Mouse (Mus musculus): Measurements from ENCODE around the gene Cga.
"Not testable (repeated sequence)": the region's sequence is repeated elsewhere in the genome, so short reads cannot be mapped to it uniquely, and the experiment has no call there.

Cga gene

DNA sequence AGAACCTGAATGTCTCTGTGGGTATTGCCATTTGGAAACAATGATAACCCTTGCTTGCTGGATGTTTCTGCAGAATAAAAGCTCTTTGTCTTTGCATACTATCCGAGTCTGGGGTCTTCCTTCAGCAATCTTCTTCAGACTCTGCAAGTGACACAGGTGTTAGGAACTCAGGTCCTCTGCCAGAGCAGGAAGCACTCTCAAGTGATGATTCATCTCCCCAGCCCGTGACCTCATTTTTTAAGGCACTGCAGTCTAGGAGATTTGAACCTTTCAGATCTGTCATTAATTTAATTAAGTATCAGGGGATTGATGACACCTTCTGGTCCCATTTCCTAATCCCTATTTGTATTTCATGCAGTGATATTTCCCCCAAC, 3.8 kb upstream of the Cga start:
- no peak for DNase-seq (ENCODE audit: low spot score)

DNA sequence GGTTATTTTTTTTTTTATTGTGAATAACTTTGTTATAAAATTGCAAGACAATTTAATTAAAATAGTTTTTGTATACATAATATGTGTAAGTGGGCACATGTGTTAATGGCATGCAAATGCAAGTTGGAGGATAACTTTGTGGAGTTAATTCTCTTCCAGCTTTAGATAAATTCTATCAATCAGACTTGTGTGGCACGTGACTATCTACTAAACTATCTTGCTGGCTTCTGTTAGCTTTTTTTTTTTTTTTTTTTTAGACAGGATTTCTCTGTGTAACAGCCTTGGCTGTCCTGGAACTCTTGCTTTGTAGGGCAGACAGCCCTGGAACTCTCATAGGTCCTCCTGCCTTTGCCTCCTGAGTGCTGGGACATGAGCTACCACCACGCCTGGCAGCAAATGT, 4.9 kb downstream of the Cga start:
- no peak for DNase-seq (ENCODE audit: low spot score)

DNA sequence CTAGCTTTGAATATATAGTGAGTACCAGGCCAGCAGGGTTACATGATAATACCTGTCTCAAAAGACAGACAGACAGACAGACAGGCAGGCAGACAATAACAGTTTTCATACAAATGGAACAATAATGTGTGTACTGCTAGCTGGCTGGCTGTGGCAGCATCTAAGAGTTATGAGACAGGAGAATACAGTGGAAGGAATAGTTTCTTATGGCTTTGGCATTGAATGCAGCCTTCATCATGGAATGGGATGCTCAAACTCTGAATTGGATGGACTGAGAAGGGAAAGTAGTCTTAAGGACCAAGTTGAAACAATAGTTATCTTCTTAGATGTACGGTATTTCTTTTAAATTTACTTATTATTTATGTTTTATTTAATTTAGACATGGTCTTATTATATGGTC, 5.7 kb downstream of the Cga start:
- no peak for DNase-seq (ENCODE audit: low spot score)

DNA sequence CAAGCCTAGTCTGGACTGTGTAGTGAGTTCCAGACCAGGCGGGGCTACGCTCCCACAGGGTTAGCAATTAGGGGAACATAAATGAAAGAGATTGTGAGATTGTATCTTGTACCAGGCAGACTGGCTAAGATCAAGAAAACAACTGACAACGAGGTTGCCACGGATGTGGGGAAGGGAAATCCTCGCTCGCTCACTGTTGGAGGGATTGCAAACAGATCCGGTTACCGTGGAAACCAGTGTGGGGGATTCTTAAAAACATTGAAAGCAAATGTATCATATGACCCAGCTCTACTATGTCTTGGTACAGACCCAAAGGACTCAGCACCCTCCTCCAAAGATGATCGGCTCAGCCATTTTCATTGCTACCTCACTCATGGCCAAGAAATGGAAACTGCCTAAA, 6.6 kb downstream of the Cga start:
- no peak for DNase-seq (ENCODE audit: low spot score)

DNA sequence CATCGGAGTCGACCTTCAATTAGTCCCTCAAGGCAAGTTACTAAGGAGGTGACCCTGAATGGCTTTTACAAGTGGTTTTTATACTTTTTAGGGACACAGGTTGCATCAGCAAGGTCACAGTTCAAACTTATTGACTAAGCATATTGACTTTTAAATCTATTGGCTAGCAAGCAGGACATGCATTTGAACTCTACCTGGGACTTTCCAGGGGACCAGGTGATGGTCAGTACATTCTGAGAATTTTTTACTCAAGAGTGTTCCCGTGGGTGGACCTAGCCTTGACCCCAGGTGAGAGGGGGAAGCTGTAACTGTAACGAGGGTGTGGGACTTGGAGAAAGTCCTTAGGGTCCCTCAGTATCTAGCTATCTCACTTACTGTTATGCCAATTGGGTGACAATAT, 7.6 kb downstream of the Cga start:
- DNase-seq (ENCODE audit: low spot score), result no peak

DNA sequence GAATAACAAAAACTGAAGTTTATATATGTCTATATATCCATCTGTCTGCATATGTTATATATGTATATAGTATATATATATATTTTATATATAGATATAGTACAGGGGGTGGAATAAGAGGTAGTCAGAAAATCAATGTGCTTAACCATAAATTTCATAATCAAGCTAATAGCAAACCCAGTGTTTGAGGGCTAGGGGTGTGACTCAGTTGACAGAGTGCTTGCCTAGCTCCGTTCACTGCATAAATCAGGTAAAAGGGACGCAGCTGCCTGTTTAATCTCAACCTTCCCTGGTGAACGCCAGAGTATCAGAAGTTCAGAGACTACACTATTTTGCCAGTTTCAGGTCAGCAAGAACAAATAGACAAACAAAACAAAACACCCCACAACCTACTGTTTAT, 8.0 kb downstream of the Cga start:
- not testable (repeated sequence) for DNase-seq (ENCODE audit: low spot score)

DNA sequence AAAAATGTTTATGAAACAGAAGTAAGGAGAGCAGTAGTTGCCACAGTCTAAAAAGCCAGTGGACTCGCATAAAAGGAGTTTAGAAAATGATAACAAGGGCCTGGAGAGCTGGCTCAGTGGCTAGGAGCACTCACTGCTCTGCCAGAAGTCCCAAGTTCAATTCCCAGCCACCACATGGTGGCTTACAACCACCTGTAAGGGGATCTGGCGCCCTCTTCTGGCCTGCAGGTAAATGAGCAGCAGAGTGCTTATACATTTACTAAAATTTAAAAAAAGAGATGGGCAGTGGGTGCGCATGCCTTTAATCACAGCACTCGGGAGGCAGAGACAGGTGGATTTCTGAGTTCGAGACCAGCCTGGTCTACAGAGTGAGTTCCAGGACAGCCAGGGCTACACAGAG, 11.8 kb downstream of the Cga start:
- DNase-seq (ENCODE audit: low spot score), result no peak

DNA sequence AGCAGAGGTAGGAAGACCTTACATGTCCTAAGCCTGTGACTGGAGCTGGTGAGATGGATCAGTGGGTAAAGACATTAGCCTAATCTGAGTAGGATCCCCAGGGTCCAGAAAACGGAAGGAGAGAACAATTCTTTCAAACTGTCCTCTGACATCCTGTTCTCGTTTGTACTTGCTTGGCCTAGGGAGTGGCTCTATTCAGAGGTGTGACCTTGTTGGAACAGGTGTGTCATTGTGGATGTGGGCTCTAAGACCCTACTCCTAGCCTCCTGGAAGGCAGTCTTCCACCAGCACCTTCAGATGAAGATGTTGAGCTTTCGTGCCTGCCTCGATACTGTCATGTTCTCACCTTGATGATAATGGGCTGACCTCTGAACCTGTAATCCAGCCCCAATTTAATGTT, 12.6 kb downstream of the Cga start:
- no peak for DNase-seq (ENCODE audit: low spot score)

DNA sequence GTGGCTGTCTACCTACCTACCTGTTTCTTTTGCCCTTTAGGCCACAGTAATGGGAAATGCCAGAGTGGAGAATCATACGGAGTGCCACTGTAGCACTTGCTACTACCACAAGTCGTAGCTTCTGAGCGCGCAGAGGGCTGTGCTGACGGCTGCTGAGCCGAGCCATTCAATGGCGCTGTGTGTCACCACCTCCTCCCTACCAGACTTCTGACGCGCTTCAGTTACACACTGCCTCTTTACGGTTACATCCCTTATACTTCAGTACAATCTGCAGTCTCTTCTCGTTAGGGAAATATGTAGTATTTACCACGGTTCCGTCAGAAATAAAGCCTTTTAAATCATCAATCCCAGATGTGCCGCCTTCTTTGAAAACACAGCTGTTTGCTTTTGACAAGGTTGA, 13.4 kb downstream of the Cga start:
- no peak for DNase-seq (ENCODE audit: low spot score)

DNA sequence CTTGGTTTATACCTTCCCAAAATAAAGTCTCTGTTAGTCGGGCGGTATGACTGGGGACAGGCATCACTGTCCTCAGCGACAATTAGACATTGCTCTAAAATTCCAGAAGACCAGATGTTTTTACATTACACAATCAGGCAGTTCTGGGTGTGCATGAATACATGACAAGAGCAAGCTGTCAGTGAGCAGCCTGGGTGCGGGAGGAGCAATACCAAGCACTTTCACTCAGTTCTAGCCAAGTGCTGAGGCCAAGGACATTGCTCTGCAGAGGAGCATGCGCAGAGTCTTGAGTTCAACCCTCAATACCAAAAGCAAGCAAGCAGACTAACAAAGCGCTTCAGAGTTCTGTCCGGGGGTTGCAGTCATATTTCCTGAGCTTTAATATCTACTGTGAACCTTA, 14.5 kb downstream of the Cga start:
- DNase-seq (ENCODE audit: low spot score), result peak; percentile 43

DNA sequence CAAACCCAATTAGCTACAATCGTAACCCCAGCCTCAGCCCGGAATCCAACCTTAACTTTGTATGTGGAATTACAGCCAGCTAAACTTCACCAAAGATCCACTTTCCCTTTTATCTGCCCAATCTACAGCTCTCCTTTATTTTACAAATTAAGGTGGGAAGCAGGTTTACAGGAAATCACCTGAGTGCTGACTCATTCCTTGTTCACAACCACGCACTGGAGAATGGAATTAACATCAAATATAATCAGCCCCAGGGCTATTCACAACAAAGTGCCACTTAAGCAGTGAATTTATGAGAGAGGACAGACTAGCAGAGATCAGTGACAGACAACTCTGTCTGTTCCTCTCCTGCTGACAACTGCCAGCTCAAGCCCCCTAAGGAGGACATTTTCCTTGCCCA, 17.8 kb downstream of the Cga start:
- DNase-seq (ENCODE audit: low spot score), result no peak

DNA sequence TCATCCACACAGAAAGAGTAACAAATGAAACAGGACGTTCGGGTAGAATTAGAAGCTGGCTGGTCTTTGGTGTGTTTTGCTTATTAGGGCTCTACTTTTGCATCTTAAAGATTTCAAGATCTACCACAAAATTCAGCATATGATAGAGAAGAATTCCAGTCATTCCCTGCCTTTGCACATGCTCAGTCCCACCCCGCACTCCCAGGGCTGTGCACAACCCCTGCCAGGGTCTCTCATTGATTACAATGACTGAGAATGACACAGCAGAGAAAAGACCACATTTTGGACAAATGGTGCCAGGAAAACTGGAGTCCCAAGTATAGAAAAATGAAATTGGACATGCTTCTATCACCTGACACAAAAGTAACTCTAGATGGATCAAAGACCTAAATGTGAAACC, 18.6 kb downstream of the Cga start:
- DNase-seq (ENCODE audit: low spot score), result no peak

DNA sequence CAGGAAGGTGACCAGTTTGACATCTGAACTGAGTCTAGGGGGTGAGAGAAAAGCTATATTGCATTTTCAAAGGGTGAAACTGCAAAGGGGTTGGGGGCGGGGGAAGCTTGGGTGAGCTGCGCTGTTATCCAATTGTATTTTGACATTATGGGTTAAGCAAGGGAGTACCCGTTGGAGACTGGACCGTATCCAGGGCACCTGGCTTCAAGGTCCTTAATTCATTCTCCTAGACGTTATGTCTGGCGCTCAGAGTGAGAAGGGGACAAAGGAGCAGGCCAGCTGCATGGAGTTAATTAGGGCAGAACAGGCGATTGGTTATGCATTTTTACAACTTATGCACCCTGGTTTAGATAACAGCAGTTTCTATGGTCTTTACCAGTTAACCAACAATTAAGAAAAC, 23.8 kb downstream of the Cga start:
- DNase-seq (ENCODE audit: low spot score), result no peak

DNA sequence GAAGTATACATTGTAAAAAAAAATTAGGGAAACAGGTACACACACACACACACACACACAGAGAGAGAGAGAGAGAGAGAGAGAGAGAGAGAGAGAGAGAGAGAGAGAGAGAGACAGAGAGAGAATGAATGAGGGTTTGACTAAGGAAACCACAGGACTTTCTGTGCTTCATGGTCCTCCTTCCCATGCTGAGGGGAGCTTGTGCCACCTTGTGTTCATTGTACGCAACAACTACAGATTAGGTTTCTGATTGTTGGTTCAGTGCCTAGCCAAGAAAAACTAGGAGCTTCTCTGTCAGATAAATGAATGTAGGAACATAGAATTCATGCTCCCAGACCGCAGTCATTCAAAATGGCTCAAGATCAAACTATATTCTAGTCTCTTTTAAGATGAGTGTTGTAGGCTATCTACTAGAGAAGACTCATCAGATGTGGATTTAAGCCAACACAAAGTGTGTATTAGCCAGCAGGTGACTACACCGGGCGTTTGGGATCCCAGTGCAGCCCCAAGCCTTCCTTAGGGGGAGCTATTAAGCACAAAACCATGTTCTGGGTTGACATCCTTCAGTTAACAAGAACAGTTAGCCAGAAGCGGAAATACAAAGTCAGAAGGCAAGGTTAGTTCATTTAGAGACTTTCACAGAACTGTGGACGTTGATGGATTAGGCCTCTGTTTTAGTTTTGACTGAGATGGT, 28.7 kb downstream of the Cga start:
- peak; percentile 35 for DNase-seq (ENCODE audit: low spot score)

DNA sequence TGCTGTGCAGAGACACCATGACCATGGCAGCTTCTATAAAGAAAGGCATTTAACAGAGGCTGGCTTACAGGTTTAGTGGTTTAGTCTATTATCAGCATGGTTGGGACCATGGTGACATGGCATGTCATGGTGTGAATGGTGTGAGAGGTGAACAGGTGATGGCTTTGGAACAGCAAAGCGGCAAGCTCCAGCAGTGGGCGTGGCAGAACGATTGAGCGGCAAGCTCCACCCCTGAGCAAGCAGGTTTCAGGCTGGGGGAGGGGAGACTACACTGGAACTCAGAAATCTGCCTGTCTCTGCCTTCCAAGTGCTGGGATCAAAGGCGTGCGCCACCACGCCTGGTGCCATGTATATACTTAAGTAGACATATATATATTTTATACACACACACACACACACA, 34.8 kb downstream of the Cga start:
- not testable (repeated sequence) for DNase-seq (ENCODE audit: low spot score)

DNA sequence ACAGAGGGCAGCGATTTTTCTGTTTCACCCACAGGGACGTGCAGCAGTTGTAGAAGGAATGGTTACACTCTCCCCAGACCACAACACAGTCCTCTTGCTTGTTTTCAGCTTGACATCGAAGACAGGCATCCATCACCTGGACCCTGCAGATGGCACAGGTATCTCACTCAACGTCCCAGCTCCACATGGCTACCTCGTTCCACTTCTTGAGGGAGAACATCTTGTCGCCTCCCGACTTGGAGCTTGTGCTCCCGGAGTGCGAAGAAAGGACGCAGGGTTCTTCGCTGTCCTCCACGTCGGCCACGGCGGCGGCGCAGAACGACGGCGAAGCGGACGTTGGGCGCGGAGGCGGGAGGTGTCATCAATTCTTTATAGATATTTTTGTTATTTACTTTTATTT, 47.5 kb downstream of the Cga start:
- DNase-seq (ENCODE audit: low spot score), result no peak

DNA sequence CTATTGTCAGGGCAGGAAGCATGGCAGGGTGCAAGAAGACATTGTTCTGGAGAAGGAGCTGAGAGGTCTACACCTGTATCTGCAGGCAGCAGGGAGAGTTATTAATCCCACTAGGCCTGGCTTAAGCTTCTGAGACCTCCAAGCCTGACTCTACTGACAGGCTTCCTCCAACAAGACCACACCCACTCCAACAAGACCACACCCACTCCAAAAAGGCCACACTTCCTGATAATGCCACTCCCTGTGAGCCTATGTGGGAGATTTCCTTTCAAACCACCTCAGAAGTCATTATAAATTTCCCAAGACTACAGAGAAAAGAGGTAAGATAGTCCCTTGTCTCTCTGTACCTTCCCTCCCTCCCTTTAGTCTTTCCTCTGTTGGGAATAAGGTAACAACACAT, 53.6 kb downstream of the Cga start:
- no peak for DNase-seq (ENCODE audit: low spot score)

DNA sequence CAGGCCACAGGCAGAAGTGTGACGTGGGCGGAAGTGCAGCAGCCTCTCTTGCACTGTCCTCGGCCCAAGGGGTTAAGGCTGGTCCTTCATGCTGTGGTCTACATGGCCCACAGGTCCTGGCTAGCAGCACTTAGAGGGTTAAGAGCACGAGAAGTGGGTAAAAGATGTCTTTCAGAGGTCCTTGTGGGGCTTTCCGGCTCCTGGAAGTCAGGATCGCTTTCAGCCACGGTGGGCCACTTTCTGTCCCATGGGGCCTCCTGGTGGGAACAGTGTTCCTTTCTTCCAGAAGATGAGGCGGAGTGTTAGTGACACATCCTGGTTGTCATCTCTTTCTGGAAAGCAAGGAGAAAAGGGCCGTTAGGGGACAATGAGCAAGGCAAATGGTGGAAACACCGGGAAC, 60.1 kb downstream of the Cga start:
- no peak for DNase-seq (ENCODE audit: low spot score)

All from urinary bladder, postnatal 14 days (tissue).